Mouse (Mus musculus) MEL (cell line): ENCODE data around the gene Ripply3. TPM values are rescaled to one million over a fixed set of nuclear protein-coding genes. Genes with fewer than 3 reads are reported as not detected.

Source experiments
- DNase-seq: peaks from one replicate; pipeline ENCODE4 v3.0.0; 2011; ENCODE audit warnings: low read depth, low spot score
- H3K27ac ChIP-seq: 2 replicates; pipeline ENCODE4 v1.5.1; 2012; ENCODE audit warnings: low read depth, mild to moderate bottlenecking, control low read depth, low read length, moderate library complexity; ENCODE audit not compliant: control insufficient read depth
- H3K27me3 ChIP-seq, 2 experiments: fragments of 150-350 bp in 1 of 2; sonication (generic) in 1 of 2; 2 replicates each; pipeline ENCODE4 v1.6.1; 2012; ENCODE audit warnings: low read length in 2 of 2, mild to moderate bottlenecking in 2 of 2, improper control_type of control experiment in 1 of 2, moderate library complexity in 1 of 2; ENCODE audit not compliant: insufficient read depth in 2 of 2, control insufficient read depth in 1 of 2
- H3K36me3 ChIP-seq, 2 experiments: 2 replicates each; pipeline ENCODE4 v1.6.1; 2012 to 2014; ENCODE audit warnings: low read length in 2 of 2, improper control_type of control experiment in 1 of 2, inconsistent platforms in 1 of 2, mild to moderate bottlenecking in 1 of 2; ENCODE audit not compliant: insufficient read depth in 2 of 2, control insufficient read depth in 1 of 2
- H3K4me1 ChIP-seq, 2 experiments: fragments of 150-350 bp in 1 of 2; sonication (generic) in 1 of 2; 2 replicates each; pipeline ENCODE4 v1.6.1; 2012; ENCODE audit warnings: low read length in 2 of 2, improper control_type of control experiment in 1 of 2, mild to moderate bottlenecking in 1 of 2; ENCODE audit not compliant: insufficient read depth in 2 of 2, control insufficient read depth in 1 of 2
- H3K4me3 ChIP-seq, 2 experiments: fragments of 150-350 bp in 1 of 2; sonication (generic) in 1 of 2; 2 replicates each; pipeline ENCODE4 v1.5.1; 2012; ENCODE audit warnings: low read depth in 2 of 2, low read length in 2 of 2, mild to moderate bottlenecking in 2 of 2, moderate library complexity in 2 of 2, control low read depth in 1 of 2, improper control_type of control experiment in 1 of 2; ENCODE audit not compliant: control insufficient read depth in 1 of 2, insufficient read depth in 1 of 2
- H3K79me2 ChIP-seq: 2 replicates; pipeline ENCODE4 v1.6.1; 2012; ENCODE audit warnings: mild to moderate bottlenecking, low read length, moderate library complexity; ENCODE audit not compliant: control insufficient read depth, poor library complexity, insufficient read depth
- H3K9ac ChIP-seq: 2 replicates; pipeline ENCODE4 v1.6.1; 2012; ENCODE audit warnings: low read depth, mild to moderate bottlenecking, control low read depth, low read length, moderate library complexity; ENCODE audit not compliant: control insufficient read depth, poor library complexity, severe bottlenecking
- H3K9me3 ChIP-seq: fragments of 150-350 bp; sonication (generic); replicated peaks from 2 replicates; pipeline ENCODE4 v1.6.1; 2012; ENCODE audit warnings: mild to moderate bottlenecking, low read length, improper control_type of control experiment, moderate library complexity; ENCODE audit not compliant: insufficient read depth
- CHD1 ChIP-seq: IDR thresholded peaks from 2 replicates; pipeline ENCODE4 v1.6.1; 2012; ENCODE audit warnings: low read depth, mild to moderate bottlenecking, inconsistent platforms, low read length, improper control_type of control experiment
- CHD2 ChIP-seq: IDR thresholded peaks from 2 replicates; pipeline ENCODE4 v1.6.1; 2011; ENCODE audit warnings: low read length, improper control_type of control experiment
- ELF1 ChIP-seq: IDR thresholded peaks from 2 replicates; pipeline ENCODE4 v1.6.1; 2014; ENCODE audit warnings: low read depth, mild to moderate bottlenecking, inconsistent platforms, low read length, improper control_type of control experiment, moderate library complexity
- HCFC1 ChIP-seq: IDR thresholded peaks from 2 replicates; pipeline ENCODE4 v1.6.1; 2012; ENCODE audit warnings: low read depth, mild to moderate bottlenecking, inconsistent platforms, low read length, improper control_type of control experiment, moderate library complexity
- KAT2A ChIP-seq: conservative IDR thresholded peaks from 2 replicates; pipeline ENCODE4 v1.6.1; 2012; ENCODE audit warnings: low read depth, low read length, improper control_type of control experiment, inconsistent platforms
- MAFK ChIP-seq: IDR thresholded peaks from 2 replicates; pipeline ENCODE4 v1.6.1; 2011; ENCODE audit warnings: low read depth, mild to moderate bottlenecking, low read length, improper control_type of control experiment, borderline replicate concordance
- MAZ ChIP-seq: IDR thresholded peaks from 2 replicates; pipeline ENCODE4 v1.6.1; 2012; ENCODE audit warnings: low read depth, mild to moderate bottlenecking, inconsistent platforms, low read length, improper control_type of control experiment
- MXI1 ChIP-seq: IDR thresholded peaks from 2 replicates; pipeline ENCODE4 v1.6.1; 2011; ENCODE audit warnings: mild to moderate bottlenecking, low read depth, low read length, improper control_type of control experiment
- NELFE ChIP-seq: IDR thresholded peaks from 2 replicates; pipeline ENCODE4 v1.6.1; 2011; ENCODE audit warnings: low read depth, low read length, improper control_type of control experiment
- NRF1 ChIP-seq: IDR thresholded peaks from 2 replicates; pipeline ENCODE4 v1.6.1; 2014; ENCODE audit warnings: low read depth, mild to moderate bottlenecking, inconsistent platforms, low read length, improper control_type of control experiment, moderate library complexity; ENCODE audit not compliant: poor library complexity, insufficient read depth, severe bottlenecking
- POLR2A ChIP-seq, 2 experiments: IDR thresholded peaks; 2 replicates each; pipeline ENCODE4 v1.6.1; 2011 to 2012; ENCODE audit warnings: low read length in 2 of 2, mild to moderate bottlenecking in 2 of 2, control low read depth in 1 of 2, improper control_type of control experiment in 1 of 2, low read depth in 1 of 2, moderate library complexity in 1 of 2; ENCODE audit not compliant: control insufficient read depth in 1 of 2, insufficient read depth in 1 of 2, poor library complexity in 1 of 2
- POLR2AphosphoS2 ChIP-seq: IDR thresholded peaks from 2 replicates; pipeline ENCODE4 v1.6.1; 2011; ENCODE audit warnings: low read length, improper control_type of control experiment
- RAD21 ChIP-seq: IDR thresholded peaks from 2 replicates; pipeline ENCODE4 v1.6.1; 2011; ENCODE audit warnings: mild to moderate bottlenecking, low read depth, low read length, improper control_type of control experiment
- RCOR1 ChIP-seq: IDR thresholded peaks from 2 replicates; pipeline ENCODE4 v1.6.1; 2012; ENCODE audit warnings: low read depth, mild to moderate bottlenecking, inconsistent platforms, low read length, improper control_type of control experiment
- SIN3A ChIP-seq: IDR thresholded peaks from 2 replicates; pipeline ENCODE4 v1.6.1; 2012; ENCODE audit warnings: low read length, improper control_type of control experiment, inconsistent platforms
- TAL1 ChIP-seq: IDR thresholded peaks from 2 replicates; pipeline ENCODE4 v1.6.1; 2012; ENCODE audit warnings: mild to moderate bottlenecking, inconsistent platforms, low read length, moderate library complexity, mixed read lengths
- TBP ChIP-seq: IDR thresholded peaks from 2 replicates; pipeline ENCODE4 v1.8.0; 2011; ENCODE audit warnings: low read depth, low read length, improper control_type of control experiment
- TCF12 ChIP-seq: IDR thresholded peaks from 2 replicates; pipeline ENCODE4 v1.6.1; 2014; ENCODE audit warnings: low read depth, mild to moderate bottlenecking, inconsistent platforms, low read length, improper control_type of control experiment, moderate library complexity
- USF1 ChIP-seq: IDR thresholded peaks from 2 replicates; pipeline ENCODE4 v1.6.1; 2014; ENCODE audit warnings: low read depth, mild to moderate bottlenecking, inconsistent platforms, low read length, improper control_type of control experiment, moderate library complexity
- ZKSCAN1 ChIP-seq: IDR thresholded peaks from 2 replicates; pipeline ENCODE4 v1.6.1; 2012; ENCODE audit warnings: low read depth, mild to moderate bottlenecking, inconsistent platforms, low read length, improper control_type of control experiment, moderate library complexity
- ZMIZ1 ChIP-seq: IDR thresholded peaks from 2 replicates; pipeline ENCODE4 v1.6.1; 2012; ENCODE audit warnings: low read depth, mild to moderate bottlenecking, inconsistent platforms, low read length, improper control_type of control experiment, moderate library complexity
- polyA plus RNA-seq, 2 experiments: library from polyadenylated mRNA; stranded (reverse) in 1 of 2; unstranded in 1 of 2; fragments of >175 nt in 1 of 2; fragments of >200 nt in 1 of 2; gene quantifications; 2 replicates each; pipeline versions ENCODE4 v1.2.1 to v1.2.4; 2012; ENCODE audit warnings: low replicate concordance in 2 of 2, low read depth in 1 of 2; ENCODE audit not compliant: insufficient read length in 2 of 2, insufficient read depth in 1 of 2, missing spikeins in 1 of 2
- total RNA-seq: library from RNA; depleted of rRNA; stranded (reverse); fragments of 300-350 nt; gene quantifications from 2 replicates; pipeline ENCODE4 v1.2.3, GENCODE M21; 2012

The Ripply3 gene
- total and polyA plus RNA-seq, 3 experiments, result 0.18 to 0.35 TPM; not detected in 1

GRCm38 (mm10) chr16:94289138-94290072 lies 38.8 kb upstream of the Ripply3 start:
- Histone ChIP-seq H3K27me3 (no peaks in the 10 kb centered on the region), H3K9ac (peak overlapping the region; percentile 97), H3K4me3 (peak overlapping the region; percentile 80 to 97), H3K9me3 (no peaks in the 10 kb centered on the region), H3K36me3 (peaks cover 0 to 4% of the 10 kb centered on the region in 2 experiments; a peak in 2 of 4 replicates), H3K4me1 (peaks cover 0 to 9% of the 10 kb centered on the region in 2 experiments; a peak in 2 of 4 replicates), H3K27ac (peak overlapping the region; percentile 9; the same call in 1 of the 2 replicates), H3K79me2 (peaks cover 5% of the 10 kb centered on the region)
- TF ChIP-seq RCOR1, result no peak
- TF ChIP-seq TCF12, result 0 out of 2 replicates have a peak, but pooled peaks have one; percentile 1
- no peak; the same call in 1 of the 2 replicates for TF ChIP-seq ZMIZ1
- peak; percentile 69 for TF ChIP-seq SIN3A
- TF ChIP-seq USF1, result no peak
- TF ChIP-seq MAFK, result no peak
- TF ChIP-seq TBP, result no peak
- no peak for TF ChIP-seq POLR2A (IDR thresholded peaks at IDR 0.05; ENCODE audit: control insufficient read depth in 1 of 2, insufficient read depth in 1 of 2, low read depth in 1 of 2, low read length in 2 of 2, poor library complexity in 1 of 2)
- no peak for TF ChIP-seq TAL1
- no peak for TF ChIP-seq ZKSCAN1
- DNase-seq, result peak; percentile 62

- Histone ChIP-seq H3K27ac (no peak overlapping the region; the same call in 1 of the 2 replicates), H3K36me3 (peaks cover 0 to 4% of the 10 kb centered on the region in 2 experiments; a peak in 2 of 4 replicates), H3K9me3 (no peaks in the 10 kb centered on the region), H3K4me1 (peaks cover 0 to 9% of the 10 kb centered on the region in 2 experiments; a peak in 2 of 4 replicates), H3K4me3 (peak overlapping the region; percentile 80 to 97; a peak in 3 of 4 replicates), H3K79me2 (peaks cover 5% of the 10 kb centered on the region), H3K27me3 (no peaks in the 10 kb centered on the region), H3K9ac (peak overlapping the region; percentile 97)
- peak; percentile 85 for DNase-seq
- TF ChIP-seq POLR2A (IDR thresholded peaks at IDR 0.05; ENCODE audit: control insufficient read depth in 1 of 2, insufficient read depth in 1 of 2, low read depth in 1 of 2, low read length in 2 of 2, poor library complexity in 1 of 2) (peak; percentile 92 to 99), MAZ (peak; percentile 93), ELF1 (peak; percentile 83), SIN3A (peak; percentile 69), HCFC1 (peak; percentile 56; the same call in 1 of the 2 replicates), RAD21 (no peak), KAT2A (no peak), RCOR1 (0 out of 2 replicates have a peak, but pooled peaks have one; percentile 34), NRF1 (peak; percentile 84), ZKSCAN1 (no peak), NELFE (peak; percentile 96), MXI1 (peak; percentile 65; the same call in 1 of the 2 replicates), CHD1 (no peak), POLR2AphosphoS2 (peak; percentile 64; the same call in 1 of the 2 replicates), USF1 (no peak), CHD2 (no peak), ZMIZ1 (peak; percentile 83)
- TF ChIP-seq, all 39 proteins: peak for 11
Measured at GRCm38 (mm10) chr16:94290073-94290999, 37.9 kb upstream of the Ripply3 start.
